Mouse (Mus musculus): ENCODE measurements around the gene Pank4. TPM values are rescaled to one million over a fixed set of nuclear protein-coding genes. Genes with fewer than 3 reads are reported as not detected.

Gene Pank4
- total and polyA plus RNA-seq, 2 experiments, result 13.5 to 19.5 TPM

DNA sequence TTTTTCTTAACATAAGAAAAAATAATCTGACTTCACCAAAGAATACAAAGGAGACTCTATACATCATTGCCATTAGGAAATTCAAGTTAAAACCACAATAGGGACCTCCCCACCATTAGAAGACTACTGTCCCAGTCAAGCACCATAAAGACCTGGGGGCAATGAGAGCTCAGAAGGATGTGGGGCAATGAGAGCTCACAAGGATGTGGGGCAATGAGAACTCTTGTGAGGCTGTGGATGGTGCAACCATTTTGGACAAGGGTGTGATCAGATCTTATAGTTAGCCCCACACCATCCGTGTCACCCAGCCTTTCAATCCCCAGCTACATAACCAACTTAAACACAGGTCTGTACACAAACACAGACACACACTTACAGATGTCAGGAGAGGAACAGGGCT is 26.2 kb upstream of the Pank4 start:
- Histone ChIP-seq H3K36me3 (ENCODE audit: control insufficient read depth, insufficient read depth, low read length) (no peaks in the 10 kb centered on the region), H3K79me2 (ENCODE audit: control insufficient read depth, insufficient read depth, low read length) (no peaks in the 10 kb centered on the region), H3K4me1 (ENCODE audit: control insufficient read depth, insufficient read depth, low read length) (peaks cover 6% of the 10 kb centered on the region), H3K27ac (replicated peaks; ENCODE audit: insufficient read depth, low read depth, low read length) (no peak overlapping the region), H3K4me3 (ENCODE audit: insufficient read depth, low read depth, low read length) (no peak overlapping the region), H3K9ac (ENCODE audit: low read depth, low read length) (no peak overlapping the region), H3K27me3 (ENCODE audit: control insufficient read depth, insufficient read depth, low read length) (no peaks in the 10 kb centered on the region)
- TF ChIP-seq CTCF (IDR thresholded peaks at IDR 0.05; ENCODE audit: low read depth, low read length), result no peak
- no peak for TF ChIP-seq POLR2A (IDR thresholded peaks at IDR 0.05; ENCODE audit: extremely low read depth, insufficient read depth, low read length)
- no peak for DNase-seq (ENCODE audit: extremely low read depth, low read depth, low spot score)
- WGBS, result 79% methylated on average over 1 of the region's 1 CpGs

DNA sequence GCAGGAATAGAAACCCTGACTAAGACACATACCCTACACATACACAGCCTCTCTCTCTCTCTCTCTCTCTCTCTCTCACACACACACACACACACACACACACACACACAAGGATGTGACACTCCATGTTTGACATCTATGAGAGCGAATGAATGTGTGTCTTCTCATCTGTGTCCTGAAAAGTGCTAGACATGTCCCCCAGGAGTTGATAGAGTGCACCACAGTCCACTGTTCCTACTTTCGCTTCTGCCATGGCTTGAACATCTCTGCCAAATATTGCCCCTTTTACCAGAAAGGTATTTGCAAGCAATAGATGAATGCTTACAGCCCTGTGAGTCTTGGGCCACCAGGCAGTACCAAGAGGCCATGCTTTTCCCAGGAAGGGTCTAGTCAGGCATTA is 23.8 kb upstream of the Pank4 start:
- TF ChIP-seq CTCF (IDR thresholded peaks at IDR 0.05; ENCODE audit: low read depth, low read length) (no peak), POLR2A (IDR thresholded peaks at IDR 0.05; ENCODE audit: extremely low read depth, insufficient read depth, low read length) (no peak)
- no peak overlapping the region for H3K27ac ChIP-seq (replicated peaks; ENCODE audit: insufficient read depth, low read depth, low read length)

DNA sequence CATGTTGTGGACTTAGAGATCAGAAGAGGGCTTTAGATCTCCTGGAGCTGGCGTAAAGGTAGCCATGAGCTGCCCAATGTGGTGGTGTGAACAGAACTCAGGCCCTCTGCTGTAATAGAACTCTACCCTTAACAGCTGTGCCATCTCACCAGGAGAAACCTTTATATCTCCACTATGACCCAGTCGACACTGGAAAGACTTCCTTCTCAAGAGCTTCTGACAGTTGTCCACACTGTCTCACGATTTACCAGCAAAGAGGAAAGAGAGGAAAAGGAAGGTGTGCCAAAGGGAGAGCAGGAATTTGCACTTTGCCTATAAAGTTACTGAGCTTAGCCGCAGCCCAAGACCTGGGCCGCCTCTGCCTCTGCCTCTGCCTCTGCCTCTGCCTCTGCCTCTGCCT is 22.1 kb upstream of the Pank4 start:
- no peak for TF ChIP-seq CTCF (IDR thresholded peaks at IDR 0.05; ENCODE audit: low read depth, low read length)
- no peak for TF ChIP-seq POLR2A (IDR thresholded peaks at IDR 0.05; ENCODE audit: extremely low read depth, insufficient read depth, low read length)
- WGBS, result 88% methylated on average over 5 of the region's 5 CpGs
- DNase-seq (ENCODE audit: extremely low read depth, low read depth, low spot score), result no peak
- Histone ChIP-seq H3K36me3 (ENCODE audit: control insufficient read depth, insufficient read depth, low read length) (no peaks in the 10 kb centered on the region), H3K9ac (ENCODE audit: low read depth, low read length) (no peak overlapping the region), H3K4me3 (ENCODE audit: insufficient read depth, low read depth, low read length) (no peak overlapping the region), H3K4me1 (ENCODE audit: control insufficient read depth, insufficient read depth, low read length) (no peaks in the 10 kb centered on the region), H3K27me3 (ENCODE audit: control insufficient read depth, insufficient read depth, low read length) (no peaks in the 10 kb centered on the region), H3K79me2 (ENCODE audit: control insufficient read depth, insufficient read depth, low read length) (no peaks in the 10 kb centered on the region), H3K27ac (replicated peaks; ENCODE audit: insufficient read depth, low read depth, low read length) (no peak overlapping the region)

More for the DNA sequence above, 23.8 kb upstream of the Pank4 start:
- Histone ChIP-seq H3K27me3 (ENCODE audit: control insufficient read depth, insufficient read depth, low read length) (no peaks in the 10 kb centered on the region), H3K9ac (ENCODE audit: low read depth, low read length) (no peak overlapping the region), H3K79me2 (ENCODE audit: control insufficient read depth, insufficient read depth, low read length) (no peaks in the 10 kb centered on the region), H3K4me1 (ENCODE audit: control insufficient read depth, insufficient read depth, low read length) (no peaks in the 10 kb centered on the region), H3K4me3 (ENCODE audit: insufficient read depth, low read depth, low read length) (no peak overlapping the region), H3K36me3 (ENCODE audit: control insufficient read depth, insufficient read depth, low read length) (no peaks in the 10 kb centered on the region)
- DNase-seq (ENCODE audit: extremely low read depth, low read depth, low spot score), result no peak
- 87% methylated on average over 2 of the region's 2 CpGs for WGBS

DNA sequence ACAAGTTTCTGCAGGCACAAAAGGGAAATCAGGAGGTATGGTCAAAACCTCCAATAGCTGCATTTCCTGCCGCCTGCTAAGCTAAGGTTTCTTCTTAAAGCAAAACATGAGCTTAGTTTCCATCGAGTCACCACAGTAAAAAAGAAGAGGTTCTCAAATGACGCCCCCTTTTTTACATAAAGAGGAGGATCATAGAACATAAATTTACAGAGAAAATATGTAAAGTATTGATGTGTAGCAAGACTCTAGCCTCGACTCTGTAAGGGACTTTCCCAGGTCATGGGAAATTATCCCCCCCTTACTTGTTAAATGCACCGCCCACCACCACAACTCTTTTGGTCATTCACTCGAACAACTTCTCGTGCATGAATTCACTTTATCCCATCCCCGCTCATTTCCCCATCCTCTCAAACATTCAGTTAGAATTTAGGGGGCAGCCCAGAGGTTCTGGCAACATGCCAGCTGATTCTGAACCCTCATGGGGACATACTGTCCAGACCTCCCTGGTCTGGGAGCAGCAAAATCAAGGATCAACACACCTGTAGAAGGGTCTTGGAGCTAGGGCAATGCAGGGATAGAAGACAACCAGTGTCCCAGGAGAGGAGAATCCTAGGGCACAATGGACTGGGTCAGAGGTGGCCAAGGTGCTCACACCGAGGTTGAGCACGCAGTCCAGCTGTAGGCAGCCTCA is 21.1 kb upstream of the Pank4 start:
- no peaks in the 10 kb centered on the region for H3K36me3 ChIP-seq (ENCODE audit: control insufficient read depth, insufficient read depth, low read length)
- no peak overlapping the region for H3K9ac ChIP-seq (ENCODE audit: low read depth, low read length)
- H3K4me1 ChIP-seq (ENCODE audit: control insufficient read depth, insufficient read depth, low read length), result no peaks in the 10 kb centered on the region
- TF ChIP-seq CTCF (IDR thresholded peaks at IDR 0.05; ENCODE audit: low read depth, low read length), result no peak
- no peak for TF ChIP-seq POLR2A (IDR thresholded peaks at IDR 0.05; ENCODE audit: extremely low read depth, insufficient read depth, low read length)
- DNase-seq (ENCODE audit: extremely low read depth, low read depth, low spot score), result no peak
- H3K27me3 ChIP-seq (ENCODE audit: control insufficient read depth, insufficient read depth, low read length), result no peaks in the 10 kb centered on the region
- H3K79me2 ChIP-seq (ENCODE audit: control insufficient read depth, insufficient read depth, low read length), result no peaks in the 10 kb centered on the region
- no peak overlapping the region for H3K4me3 ChIP-seq (ENCODE audit: insufficient read depth, low read depth, low read length)
- WGBS, result 80% methylated on average over 10 of the region's 10 CpGs
- H3K27ac ChIP-seq (replicated peaks; ENCODE audit: insufficient read depth, low read depth, low read length), result no peak overlapping the region

DNA sequence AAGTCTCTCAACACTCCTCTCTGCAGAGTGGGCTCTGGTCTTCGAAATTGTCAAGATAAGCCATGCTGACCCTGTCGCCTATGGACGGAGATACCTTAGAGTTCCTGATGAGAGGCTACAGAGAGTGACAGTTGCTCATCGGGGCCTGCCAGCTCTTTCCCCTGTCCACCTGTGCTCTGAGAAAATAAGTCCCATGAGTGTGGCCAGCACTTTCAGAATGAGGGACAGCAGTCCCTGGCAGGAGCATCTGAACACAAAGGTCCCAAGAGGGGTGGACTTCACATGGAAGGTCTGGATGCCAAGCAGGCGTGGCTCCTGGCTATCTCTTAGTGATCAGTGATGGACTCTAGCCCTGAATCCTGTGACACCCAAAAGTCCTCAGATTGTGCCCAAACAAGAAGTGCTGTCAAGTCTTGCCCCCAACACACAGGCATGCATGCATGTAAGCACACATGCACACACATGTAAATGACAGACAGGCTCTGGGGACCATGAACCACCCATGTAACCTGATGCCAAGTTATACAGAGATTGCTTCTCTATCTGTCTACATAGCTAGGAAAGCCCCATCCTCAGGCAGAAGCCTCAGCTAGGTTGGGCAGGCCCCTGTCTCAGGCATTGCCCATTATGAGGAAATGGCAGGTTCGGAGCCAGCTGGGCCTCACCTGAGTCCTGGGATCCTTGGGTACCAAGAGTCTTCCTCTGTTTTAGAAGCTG is 20.4 kb upstream of the Pank4 start:
- H3K4me3 ChIP-seq (ENCODE audit: insufficient read depth, low read depth, low read length), result no peak overlapping the region
- H3K9ac ChIP-seq (ENCODE audit: low read depth, low read length), result no peak overlapping the region
- no peak for TF ChIP-seq POLR2A (IDR thresholded peaks at IDR 0.05; ENCODE audit: extremely low read depth, insufficient read depth, low read length)
- no peak for TF ChIP-seq CTCF (IDR thresholded peaks at IDR 0.05; ENCODE audit: low read depth, low read length)
- H3K27ac ChIP-seq (replicated peaks; ENCODE audit: insufficient read depth, low read depth, low read length), result no peak overlapping the region
- H3K27me3 ChIP-seq (ENCODE audit: control insufficient read depth, insufficient read depth, low read length), result no peaks in the 10 kb centered on the region
- DNase-seq (ENCODE audit: extremely low read depth, low read depth, low spot score), result no peak
- 88% methylated on average over 6 of the region's 6 CpGs for WGBS
- no peaks in the 10 kb centered on the region for H3K79me2 ChIP-seq (ENCODE audit: control insufficient read depth, insufficient read depth, low read length)
- no peaks in the 10 kb centered on the region for H3K4me1 ChIP-seq (ENCODE audit: control insufficient read depth, insufficient read depth, low read length)
- H3K36me3 ChIP-seq (ENCODE audit: control insufficient read depth, insufficient read depth, low read length), result no peaks in the 10 kb centered on the region

DNA sequence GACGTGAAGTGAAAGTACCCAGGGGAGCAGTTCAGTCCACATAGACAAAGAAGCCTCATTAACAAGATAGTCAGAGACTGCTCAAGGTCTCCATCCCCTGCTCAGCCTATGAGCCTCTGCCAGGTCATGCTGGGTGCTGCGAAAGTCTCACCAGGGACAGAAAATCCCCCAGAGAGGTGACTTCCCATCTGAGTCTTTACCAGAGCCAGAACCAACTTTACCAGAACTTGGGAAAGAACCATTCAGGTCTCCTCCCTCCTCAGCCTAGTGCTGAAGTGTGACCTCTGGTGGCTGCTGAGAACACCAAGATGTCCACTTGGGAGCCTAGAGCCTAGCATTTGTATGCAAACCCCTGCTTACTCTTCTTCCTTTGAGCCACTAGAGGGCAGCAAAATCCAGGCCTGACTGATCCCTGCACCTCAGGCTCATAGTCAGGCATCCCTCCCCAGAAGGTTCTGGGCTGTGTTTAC is 19.8 kb upstream of the Pank4 start:
- Histone ChIP-seq H3K9ac (ENCODE audit: low read depth, low read length) (no peak overlapping the region), H3K4me1 (ENCODE audit: control insufficient read depth, insufficient read depth, low read length) (no peaks in the 10 kb centered on the region), H3K27me3 (ENCODE audit: control insufficient read depth, insufficient read depth, low read length) (no peaks in the 10 kb centered on the region), H3K4me3 (ENCODE audit: insufficient read depth, low read depth, low read length) (no peak overlapping the region), H3K27ac (replicated peaks; ENCODE audit: insufficient read depth, low read depth, low read length) (no peak overlapping the region), H3K79me2 (ENCODE audit: control insufficient read depth, insufficient read depth, low read length) (no peaks in the 10 kb centered on the region), H3K36me3 (ENCODE audit: control insufficient read depth, insufficient read depth, low read length) (no peaks in the 10 kb centered on the region)
- TF ChIP-seq CTCF (IDR thresholded peaks at IDR 0.05; ENCODE audit: low read depth, low read length) (peak; percentile 85), POLR2A (IDR thresholded peaks at IDR 0.05; ENCODE audit: extremely low read depth, insufficient read depth, low read length) (no peak)
- 36% methylated on average over 2 of the region's 2 CpGs for WGBS
- DNase-seq (ENCODE audit: extremely low read depth, low read depth, low spot score), result peak; percentile 86

Measured in liver, adult 2 months (tissue).